Mouse (Mus musculus) left cerebral cortex, postnatal 25 days (tissue): ENCODE results near the gene Gm10320. TPM values are rescaled to one million over a fixed set of nuclear protein-coding genes. Genes with fewer than 3 reads are reported as not detected.

ENCODE experiments used
- DNase-seq, 2 experiments: peaks; one replicate each; pipeline ENCODE4 v3.0.0; 2022; ENCODE audit warnings: low spot score in 2 of 2, mixed read lengths in 1 of 2
- intact Hi-C: fragments of 180-260 bp; cut with DNase I; formaldehyde crosslinking; loops from one replicate; pipeline ENCODE4 v1.15.1; 2025
- total RNA-seq, 2 experiments: library from RNA; stranded (reverse); gene quantifications; 2 replicates each; pipeline ENCODE4 v1.2.3; 2021

Gm10320 gene
- total RNA-seq, 2 experiments from 2014 or later = not detected

DNA sequence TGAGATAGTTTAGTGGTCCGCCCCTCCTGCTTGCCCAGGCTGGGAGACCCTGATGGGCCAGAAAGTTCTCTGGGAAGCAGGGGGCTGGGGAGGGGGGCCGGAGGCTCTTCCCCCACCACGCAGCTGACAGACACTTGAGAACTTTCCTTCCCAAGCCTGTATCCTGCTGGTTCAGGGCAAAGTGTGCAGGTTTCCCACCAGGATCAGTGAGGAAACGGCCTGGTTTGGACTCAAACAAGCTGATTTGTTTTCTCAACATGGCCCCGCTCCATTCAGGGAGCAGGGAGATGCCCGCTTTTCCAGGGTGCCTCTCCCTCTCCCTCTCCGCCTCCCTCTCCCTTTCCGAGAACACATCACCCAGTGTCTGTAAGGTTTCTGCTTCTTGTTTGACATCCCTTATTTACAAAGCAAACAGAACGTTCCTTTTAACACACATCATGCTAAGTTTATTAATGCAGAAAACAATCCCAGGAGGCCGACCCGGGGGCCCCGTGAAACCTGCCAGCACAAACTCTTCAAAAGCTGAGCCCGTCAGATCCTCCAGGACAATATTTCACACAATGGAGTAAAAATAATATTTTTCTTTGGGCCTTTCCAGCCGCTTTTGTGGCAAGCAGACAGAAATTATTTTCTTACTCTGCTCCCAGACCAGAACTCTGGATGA lies 15.5 kb downstream of the Gm10320 start:
- intact Hi-C loops = no loop called here
- peak in 1 of 2 experiments; percentile 10 for DNase-seq

DNA sequence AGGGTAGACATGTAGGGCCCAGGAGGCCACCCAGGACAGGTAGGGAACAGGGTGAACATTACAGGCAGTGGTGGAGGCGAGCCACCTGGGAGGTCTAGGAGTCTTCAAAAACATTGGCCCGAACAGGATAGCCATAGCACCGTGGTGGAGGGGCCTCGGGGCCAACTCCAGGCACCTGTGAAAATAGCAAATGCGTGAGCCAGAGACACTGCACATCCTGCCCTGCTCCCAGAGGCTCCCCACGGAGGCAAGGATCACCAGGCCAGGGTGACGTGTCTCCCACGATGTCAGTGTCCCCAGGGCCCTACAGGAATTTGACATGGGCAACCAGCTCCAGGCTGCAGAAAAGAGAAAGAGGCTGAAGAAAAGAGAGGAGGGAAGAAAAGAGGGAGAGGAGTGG lies 16.1 kb downstream of the Gm10320 start:
- intact Hi-C loops = no loop called here
- DNase-seq = no peak

DNA sequence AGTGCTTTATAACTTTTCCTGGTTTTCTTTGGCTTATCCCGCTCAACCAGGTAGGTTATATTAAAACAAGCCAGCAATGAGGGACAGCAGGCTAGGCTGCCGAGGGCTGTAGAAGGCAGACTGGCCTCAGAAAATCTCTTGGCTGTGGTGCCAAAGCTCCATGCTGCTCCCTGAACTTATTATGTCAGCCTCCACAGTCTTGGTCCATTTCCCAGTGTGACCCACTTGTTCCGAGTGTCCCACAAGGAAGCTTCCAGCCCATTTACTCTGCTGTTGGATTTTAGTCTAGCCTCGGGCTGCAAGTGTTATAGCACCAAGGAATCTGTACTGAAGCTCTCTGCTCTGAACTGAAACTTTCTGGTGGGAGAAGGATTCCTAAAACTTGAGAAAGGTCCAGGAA lies 18.8 kb downstream of the Gm10320 start:
- DNase-seq = no peak
- intact Hi-C loops = no loop called here

DNA sequence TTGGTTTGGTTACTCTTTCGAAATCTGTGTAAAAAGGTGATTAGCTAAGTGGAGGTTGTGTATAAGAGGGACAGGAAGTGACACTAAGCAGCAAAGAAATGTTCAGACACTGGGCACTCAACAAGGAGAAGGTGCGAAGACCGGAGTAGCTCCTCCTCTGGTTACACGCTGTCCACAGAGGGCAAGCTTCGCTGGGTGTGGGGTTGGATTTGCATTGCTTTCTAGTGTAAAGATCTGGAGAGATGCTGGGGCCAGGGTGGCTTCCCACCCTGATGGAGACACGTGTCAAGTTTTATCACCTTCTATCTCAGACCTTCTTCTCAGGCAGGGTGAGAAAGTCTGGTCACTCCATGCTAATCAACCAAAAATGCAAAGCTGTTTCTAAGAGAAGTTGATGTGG lies 20.0 kb downstream of the Gm10320 start:
- intact Hi-C loops = no loop called here
- no peak for DNase-seq

DNA sequence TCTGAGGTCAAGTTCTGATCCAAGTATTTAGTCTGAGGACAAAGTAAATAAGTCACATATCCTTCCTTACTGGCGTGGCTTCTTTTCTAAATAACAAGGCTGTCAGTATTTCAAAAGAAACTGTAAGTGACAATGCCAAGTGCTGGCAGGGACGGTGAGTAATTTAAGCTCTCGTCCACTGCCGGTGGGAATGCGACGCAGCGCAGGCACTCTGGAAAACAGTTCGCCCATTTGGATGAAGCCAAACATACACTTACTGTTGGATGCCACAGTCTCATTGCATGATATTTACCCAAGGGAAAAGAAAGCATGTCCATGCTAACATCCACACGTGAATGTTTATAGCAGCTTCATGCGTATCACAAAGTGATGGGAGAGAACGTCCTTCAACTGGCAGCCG lies 21.5 kb downstream of the Gm10320 start:
- intact Hi-C loops = no loop called here
- DNase-seq = no peak

DNA sequence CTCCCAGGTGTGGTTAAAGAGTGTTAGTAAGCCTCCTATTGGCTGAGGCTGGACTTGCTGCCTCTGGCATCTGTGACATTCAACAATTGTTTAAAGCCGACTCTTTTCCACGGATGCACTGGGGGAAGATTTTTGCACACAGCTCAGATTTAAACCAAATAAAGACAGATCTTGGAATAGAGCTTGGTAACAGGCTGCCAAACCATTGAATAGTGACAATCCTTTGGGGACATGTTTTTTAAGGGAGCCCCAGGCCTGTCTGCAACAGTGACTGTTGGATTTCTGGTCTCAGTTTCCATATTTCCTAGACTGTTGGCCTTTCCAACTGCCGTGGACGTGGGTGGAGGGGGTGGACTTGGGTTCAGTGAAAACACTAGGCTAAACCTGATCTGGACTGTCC lies 21.9 kb downstream of the Gm10320 start:
- intact Hi-C loops = no loop called here
- peak; percentile 5 to 43 for DNase-seq

DNA sequence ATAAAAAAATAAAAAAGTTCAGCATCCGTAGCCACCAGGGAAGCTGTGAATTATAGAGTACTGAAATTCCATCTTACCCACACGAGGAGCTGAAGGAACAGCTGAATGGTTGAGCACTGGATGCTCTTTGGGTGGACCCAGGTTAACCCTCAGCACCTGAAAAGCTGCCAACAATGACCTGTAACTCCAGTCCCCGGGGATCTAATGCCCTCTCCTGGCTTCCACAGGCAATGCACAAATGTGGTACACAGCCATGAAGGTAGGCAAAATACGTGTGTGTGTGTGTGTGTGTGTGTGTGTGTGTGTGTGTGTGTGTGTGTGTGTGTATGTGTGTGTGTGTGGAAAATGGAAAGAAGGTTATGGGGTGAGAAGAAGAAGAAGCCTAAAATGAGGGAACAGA lies 30.3 kb downstream of the Gm10320 start:
- DNase-seq = no peak
- intact Hi-C loops = no loop called here

DNA sequence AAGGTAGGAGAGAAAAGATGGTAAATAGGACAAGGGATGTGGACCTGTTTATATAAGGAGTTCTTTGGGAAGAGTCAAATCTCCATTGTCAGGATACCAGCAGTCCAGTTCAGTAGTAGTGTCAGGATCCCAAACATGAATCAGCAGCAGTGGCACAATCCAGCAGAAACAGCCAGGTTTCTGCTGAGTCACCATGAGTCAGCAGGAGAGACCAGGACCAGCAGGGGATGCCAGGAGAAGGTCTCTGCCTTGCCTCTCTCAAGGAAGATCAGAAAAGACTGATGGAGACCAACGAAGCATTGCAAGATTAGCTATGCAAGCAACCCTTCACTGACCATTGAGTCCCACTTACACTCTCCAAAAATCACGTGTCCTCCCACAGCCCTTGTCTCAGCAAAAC lies 35.4 kb downstream of the Gm10320 start:
- intact Hi-C loops = no loop called here
- DNase-seq = no peak

DNA sequence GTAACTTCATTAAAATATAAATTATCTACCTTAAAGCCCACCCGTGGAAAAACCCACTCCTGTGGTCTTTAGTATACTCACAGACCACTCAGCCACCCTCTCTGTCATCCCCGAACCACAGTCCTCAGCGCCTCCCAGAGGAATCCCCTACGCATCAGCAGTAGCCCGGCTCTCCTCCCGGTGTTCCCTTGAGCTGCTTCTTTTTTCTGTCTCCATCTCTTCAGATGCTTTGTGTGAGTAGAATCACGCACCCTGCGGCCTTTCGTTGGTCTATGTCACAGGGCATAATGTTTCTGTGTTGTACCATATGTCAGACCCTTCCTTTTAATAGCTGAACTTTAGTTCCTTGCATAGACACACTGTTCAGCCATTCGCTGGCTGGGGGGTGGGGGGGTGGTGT lies 36.2 kb downstream of the Gm10320 start:
- intact Hi-C loops = no loop called here
- DNase-seq = no peak

DNA sequence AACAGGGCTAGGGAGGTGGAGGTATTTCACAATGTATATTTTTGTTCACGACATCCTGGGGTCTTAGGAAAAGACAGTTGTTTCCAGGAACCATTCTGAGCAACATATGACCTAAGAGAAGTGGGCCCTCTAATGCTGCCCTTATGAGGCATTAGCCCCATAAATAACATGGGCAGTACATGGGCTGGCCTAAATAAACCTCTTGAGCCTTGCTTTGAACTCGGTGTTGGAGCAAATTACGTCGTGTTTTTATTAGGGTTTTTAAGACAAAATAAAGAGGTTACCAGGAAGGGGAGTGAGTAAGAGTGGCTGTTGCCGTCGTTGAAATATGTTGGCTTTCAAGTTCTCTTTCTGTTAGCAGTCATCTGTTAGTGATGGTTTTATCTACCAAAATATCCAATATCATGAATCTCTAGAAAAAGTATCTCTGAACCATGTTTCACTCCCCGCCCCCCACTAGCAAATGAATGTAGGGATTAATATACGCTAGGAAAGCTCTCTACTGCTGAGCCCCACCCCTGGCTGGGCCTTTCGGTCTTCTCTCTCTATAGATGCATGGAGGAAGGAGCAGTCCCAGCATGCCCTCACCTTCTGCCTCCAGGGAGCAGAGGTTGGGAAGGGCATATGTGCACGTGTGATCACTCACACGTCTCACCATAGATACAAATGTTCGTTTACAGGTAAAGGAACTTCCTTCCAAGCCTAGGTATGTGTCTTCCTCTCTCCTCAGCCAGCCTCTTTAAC lies 37.4 kb downstream of the Gm10320 start:
- intact Hi-C loops = no loop called here
- DNase-seq = no peak

DNA sequence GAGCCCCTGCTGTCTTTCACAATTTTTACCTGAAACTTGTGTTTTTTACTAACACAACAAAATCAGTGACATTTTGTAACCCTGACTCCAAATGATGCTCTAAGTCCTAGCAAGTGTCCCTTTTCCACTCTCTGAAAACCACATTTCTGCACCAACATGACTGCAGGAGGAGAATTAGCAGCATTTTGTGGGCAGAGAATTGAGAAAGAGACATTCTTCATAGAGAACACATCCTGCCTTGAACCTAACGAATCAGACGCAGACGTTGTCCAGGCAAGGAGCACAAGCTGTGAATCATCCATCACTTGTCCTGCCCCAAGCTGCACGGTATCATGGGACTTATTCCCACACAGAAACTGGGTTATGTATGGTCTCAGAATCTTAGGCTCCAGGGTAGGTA lies 38.7 kb downstream of the Gm10320 start:
- no peak for DNase-seq
- intact Hi-C loops = no loop called here

DNA sequence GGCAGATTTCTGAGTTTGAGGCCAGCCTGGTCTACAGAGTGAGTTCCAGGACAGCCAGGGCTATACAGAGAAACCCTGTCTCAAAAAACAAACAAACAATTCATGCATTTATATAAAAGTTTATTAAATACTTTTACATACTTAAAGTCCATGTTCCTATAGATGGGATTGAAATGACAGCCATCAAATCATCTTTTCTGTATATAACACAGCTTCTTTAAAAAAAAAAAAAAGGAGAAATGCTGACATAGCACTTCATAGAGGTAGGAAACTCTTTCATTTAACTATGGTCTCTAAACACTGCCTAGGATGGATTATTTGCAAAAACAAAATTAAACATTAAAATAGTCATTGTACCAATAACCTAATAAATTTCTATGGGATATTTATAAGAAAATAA lies 43.1 kb downstream of the Gm10320 start:
- intact Hi-C loops = no loop called here

DNA sequence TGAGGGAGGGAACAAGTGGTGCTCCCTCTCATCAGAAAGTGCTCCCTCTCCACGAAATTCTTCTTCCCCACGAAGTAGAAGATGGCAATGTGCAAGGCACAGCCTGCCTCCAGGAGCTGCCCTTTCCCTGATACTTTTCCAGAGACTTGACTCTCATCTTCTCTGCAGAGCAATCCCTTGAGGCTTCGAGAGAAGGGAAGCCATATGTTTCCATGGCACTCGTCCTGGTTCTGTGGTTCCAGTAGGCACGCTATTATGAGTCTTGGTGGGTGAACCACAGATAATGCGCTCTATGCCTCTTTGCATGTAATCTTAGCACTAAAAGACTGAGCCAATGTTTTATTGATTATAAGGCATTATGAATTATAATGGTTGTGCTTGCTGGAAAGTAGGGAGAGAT lies 44.1 kb downstream of the Gm10320 start:
- intact Hi-C loops = no loop called here
- peak in 1 of 2 experiments; percentile 71 for DNase-seq

More for the DNA sequence above, 43.1 kb downstream of the Gm10320 start:
- DNase-seq = no peak

DNA sequence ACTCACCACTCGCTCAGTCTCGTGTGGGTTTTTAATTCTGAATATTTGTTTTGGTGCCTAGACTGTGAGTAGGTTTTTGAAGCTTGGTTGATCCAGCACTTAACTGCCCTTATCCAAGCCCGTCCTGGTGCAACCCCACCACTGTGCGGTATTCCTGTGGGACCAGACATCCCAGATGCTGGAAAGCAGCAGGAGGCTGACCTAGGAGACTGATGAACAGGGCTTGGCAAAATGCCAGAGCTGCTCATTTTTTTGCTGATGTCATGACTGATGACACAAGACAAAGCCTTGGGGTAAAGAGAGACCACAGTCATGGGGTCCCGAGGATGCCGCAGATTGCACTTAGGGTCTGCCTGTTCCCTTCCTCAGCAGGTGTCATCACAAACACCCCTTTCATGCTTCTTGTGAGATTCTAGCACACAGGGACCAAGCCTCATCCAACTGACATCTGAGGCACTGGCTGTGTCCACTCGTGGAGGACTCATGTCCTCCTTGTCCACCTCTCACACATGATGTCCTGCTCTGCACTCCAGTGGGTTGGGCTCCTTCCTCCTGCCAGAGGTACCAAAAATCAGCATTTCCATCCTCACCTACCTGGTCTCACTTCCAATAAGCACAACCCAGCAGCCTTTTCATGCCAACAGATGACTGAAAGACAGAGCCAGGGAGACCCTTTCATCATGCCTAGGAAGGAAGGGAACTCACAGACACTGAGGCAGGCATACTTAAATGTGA lies 46.2 kb downstream of the Gm10320 start:
- intact Hi-C loops = no loop called here
- no peak for DNase-seq

DNA sequence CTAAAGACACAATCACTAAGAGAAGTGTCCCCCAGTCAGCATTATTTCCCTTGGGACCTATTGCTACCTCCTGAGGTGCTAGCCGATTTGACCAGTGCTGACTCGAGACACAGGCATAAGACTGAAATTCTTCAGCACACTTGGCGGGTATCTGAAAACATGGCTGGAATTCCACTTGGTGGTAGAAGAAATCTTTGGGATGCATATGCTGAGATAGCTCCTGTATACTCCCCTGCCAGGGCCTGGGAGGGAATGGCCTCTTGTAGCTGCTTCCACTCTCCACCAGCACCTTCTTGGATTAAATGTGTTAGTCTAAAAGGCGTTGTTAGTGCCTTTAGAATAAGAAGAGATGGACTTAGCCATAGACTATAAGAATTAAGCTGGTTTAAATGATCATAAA lies 50.8 kb downstream of the Gm10320 start:
- intact Hi-C loops = no loop called here
- no peak for DNase-seq

DNA sequence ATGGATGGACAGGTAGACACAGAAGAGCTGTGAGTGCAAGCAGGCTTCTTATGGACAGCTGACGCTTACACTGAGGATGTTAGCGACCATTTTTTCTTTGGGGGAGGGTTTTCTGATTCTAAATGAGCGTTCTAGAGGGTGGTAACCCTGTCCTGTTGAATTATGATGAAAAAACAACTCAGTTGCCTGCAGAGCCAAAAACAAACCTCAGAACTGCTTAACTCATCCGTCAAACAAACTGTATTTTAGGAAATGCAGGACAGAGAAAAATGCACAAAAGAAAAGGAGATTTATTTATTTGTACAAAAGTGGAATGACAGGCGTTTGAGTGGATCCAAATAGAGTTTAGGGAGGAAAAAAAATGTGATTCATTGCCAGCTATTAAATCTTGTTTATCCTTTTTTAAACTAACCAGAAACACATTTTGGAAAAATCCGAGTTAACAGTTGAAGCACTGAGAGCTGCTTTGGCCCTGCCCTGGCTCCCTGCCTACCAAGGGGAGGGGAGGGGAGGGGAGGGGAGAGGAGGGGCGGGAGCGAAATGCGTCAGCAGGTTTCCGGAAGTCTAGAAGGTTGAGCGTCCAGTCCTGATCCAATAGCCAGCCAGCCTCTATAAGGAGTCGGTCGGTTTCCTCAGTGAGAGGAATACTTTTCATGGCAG lies 51.4 kb downstream of the Gm10320 start:
- intact Hi-C loops = no loop called here
- DNase-seq = no peak
